Mouse (Mus musculus) liver, adult 2 months (tissue): Measurements from ENCODE around the gene Cela1.

Source experiments
- CTCF ChIP-seq: fragments of 200-500 bp; IDR thresholded peaks from 2 replicates; pipeline ENCODE4 v1.5.1; 2011; ENCODE audit warnings: low read depth, low read length, control low read depth
- POLR2A ChIP-seq: fragments of 200-500 bp; IDR thresholded peaks from 2 replicates; pipeline ENCODE4 v1.6.1; 2011; ENCODE audit warnings: low read length, control low read depth; ENCODE audit not compliant: insufficient read depth; ENCODE audit errors: extremely low read depth

DNA sequence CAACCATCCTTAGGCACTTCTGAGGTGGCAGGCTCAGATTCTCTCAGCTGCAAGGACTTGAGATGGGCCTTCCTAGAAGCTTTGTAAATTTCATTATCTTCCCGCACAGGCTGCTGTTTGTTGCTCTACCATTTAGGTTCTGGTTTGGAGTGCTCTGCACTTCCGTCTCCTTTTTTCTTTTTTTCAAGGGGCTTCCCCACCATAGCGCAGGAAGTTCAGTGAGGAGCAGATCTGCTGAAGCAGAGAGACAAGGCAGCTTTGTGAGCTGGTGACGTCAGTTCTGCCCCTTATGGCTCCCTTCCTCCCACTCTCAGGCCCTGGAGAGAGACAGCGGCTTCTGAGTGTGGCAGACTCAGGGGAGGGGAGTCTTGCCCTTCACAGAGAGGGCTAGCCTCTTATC is 44.9 kb upstream of the Cela1 start:
- TF ChIP-seq CTCF (no peak), POLR2A (no peak)
